Mouse (Mus musculus) layer of hippocampus, adult 8-10 months (tissue): ENCODE data around the gene Crisp3. TPM values are rescaled to one million over a fixed set of nuclear protein-coding genes. Genes with fewer than 3 reads are reported as not detected.
"Not testable (repeated sequence)": the region's sequence is repeated elsewhere in the genome, so short reads cannot be mapped to it uniquely, and the experiment has no call there.

Source experiments
- DNase-seq, 2 experiments: peaks; one replicate each; pipeline ENCODE4 v3.0.0; 2022; ENCODE audit warnings: low spot score in 2 of 2
- total RNA-seq, 4 experiments: library from RNA; stranded (reverse); gene quantifications; 2 replicates each; pipeline ENCODE4 v1.2.4; 2022

Gene Crisp3
- total RNA-seq, result not detected

DNA sequence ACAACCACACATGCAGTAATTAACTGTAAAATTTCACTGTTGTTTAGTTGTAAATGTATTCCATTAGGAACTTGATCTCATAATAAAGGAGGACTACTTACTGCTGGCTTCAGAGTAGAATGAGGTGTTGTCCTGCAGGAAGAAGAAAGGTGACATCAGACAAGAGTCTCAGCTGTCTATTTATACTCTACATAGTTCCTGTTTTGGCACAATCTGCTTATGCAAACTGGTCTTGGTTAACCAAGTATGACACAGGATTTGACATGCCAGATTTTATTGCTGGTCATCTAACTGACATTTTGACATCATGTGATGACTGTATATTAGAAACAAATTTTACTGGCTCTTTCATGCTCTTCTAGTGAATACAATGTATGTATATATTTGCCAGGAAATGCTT, at the start of gene Crisp3:
Crisp3 (minus strand) TSS at position 154 of the 400 bp plus-strand sequence.
- DNase-seq, result no peak

DNA sequence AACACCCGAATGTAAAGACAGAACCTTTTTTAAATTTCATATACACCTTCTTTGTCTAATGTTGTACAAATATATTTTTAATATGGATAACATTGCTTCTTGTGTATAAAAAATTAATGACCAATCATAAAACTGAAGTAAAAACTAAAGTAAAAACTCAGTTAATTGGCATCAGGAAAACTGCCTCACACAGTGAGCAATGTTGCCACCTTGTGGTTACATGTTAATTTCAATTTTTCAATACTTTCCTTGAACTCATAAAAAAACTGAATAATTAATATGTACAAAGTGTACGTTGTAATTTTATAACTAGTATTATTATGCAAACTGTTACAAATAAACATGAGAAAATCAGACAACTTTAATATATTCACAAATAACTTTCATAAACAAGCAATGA, 43.3 kb upstream of the Crisp3 start:
- DNase-seq, result no peak

DNA sequence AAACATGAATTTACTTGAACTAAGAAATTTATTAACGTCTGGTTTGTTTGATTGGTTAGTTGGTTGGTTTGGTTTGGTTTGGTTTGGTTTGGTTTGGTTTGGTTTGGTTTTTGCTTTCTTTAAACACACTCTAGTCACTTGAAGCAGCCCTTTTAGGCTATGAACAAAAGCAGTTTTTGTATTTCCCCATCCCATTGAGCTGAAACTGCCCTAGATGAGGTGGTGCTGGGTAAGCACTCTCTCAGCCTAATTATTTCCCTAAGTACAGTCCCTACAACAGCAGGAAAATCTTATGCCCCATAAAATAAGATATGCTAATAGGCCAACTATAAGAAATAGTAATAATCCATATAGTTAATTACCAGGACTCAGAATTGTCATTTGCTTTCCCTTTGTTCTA, 33.4 kb upstream of the Crisp3 start:
- DNase-seq, result no peak

DNA sequence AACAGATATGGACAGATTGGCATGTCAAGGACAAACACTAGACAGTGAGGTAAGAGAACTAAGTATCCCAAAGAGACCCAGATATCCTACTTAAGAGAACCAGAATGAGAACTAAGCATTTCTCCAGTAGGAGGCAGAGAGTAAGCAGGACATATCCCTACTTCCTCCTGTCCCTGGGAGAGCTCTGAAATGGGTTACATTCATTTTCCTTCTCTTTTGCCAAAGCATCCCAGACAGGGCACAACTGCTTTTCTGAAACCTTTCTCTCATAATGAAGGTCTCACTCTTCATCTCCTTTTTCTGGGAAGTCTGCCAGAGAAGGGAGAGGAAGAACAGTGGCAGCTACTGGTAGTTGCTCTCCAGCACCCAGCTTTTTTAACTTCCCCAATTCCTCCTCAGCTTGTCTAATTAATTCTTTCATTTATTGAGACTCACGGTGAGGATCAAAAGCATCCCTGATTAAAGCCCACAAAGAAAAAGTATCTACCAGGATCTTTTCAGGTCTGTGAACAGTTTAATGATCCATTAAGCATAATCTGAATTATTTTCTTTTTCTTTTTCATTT, 32.9 kb upstream of the Crisp3 start:
- no peak for DNase-seq

DNA sequence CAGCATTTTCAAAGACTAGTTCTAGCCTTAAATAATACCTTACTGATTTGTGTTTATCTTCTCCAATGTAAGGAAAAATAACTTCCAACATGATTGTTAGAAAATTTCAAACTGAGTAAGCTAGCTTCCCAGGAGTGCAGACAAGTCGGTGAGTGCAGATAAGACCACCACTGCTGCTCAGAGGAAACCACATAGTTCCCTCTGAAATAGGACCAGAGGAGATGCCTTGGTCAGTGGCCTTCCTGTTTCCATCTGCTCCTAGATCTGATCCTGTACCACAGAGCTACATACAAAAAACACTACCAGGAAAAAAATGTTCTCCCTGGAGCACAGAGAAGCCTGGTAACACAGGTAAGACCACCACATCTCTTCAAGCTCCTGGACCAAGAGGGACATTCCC, 10.4 kb upstream of the Crisp3 start:
- no peak for DNase-seq

DNA sequence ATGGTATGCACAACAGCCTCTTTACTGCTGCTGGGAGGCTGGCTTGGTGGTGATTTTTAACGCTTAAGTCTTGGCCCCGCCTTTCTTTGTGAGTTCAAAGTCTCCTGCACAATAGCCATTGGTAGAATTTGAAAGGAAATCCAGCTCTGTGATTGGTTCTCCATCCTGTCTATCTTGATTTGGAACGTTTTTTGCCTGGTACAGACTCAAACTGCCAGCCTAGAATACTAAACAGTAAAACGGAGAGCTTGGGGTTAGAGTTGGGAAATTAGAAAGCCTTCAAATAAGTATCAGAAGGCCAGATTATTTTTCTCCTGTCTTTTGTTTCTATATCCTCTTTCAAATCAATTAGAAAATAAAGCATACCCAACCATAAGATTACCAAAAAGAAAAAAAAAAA, 33.5 kb downstream of the Crisp3 start, which contains the start of gene Pgk2:
Pgk2 (minus strand) TSS at position 101 of the 400 bp plus-strand sequence.
- DNase-seq, result no peak

DNA sequence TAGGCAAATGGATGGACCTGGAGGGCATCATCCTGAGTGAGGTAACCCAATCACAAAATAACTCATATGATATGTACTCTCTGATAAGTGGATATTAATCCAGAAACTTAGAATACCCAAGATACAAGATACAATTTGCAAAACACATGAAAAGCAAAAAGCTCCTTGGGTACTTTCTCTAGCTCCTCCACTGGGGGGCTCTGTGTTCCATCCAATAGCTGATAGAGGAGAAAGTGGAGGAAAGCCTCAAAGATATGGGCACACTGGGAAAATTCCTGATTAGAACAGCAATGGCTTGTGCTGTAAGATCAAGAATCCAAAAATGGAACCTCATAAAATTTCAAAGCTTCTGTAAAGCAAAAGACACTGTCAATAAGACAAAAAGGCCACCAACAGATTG, 40.3 kb downstream of the Crisp3 start:
- DNase-seq, result not testable (repeated sequence)

DNA sequence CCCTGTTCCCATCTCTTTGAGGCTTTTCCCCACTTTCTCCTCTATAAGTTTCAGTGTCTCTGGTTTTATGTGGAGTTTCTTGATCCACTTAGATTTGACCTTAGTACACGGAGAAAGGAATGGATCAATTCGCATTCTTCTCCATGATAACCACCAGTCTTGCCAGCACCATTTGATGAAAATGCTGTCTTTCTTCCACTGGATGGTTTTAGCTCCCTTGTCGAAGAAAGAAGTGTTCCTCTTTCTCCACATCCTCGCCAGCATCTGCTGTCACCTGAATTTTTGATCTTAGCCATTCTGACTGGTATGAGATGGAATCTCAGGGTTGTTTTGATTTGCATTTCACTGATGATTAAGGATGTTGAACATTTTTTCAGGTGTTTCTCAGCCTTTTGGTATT, 51.9 kb downstream of the Crisp3 start:
- not testable (repeated sequence) for DNase-seq

Other genes with a start within 250 kb of the Crisp3 start
- not detected for gene AC192777.2, start 146.8 kb downstream of the Crisp3 start, total RNA-seq
- gene Pgk2, start 33.6 kb downstream of the Crisp3 start, total RNA-seq, result not detected
- gene Crisp1, start 76.9 kb upstream of the Crisp3 start, total RNA-seq, result not detected